Mouse (Mus musculus): ENCODE measurements around the gene Oas1g. TPM values are rescaled to one million over a fixed set of nuclear protein-coding genes. Genes with fewer than 3 reads are reported as not detected.

Gene Oas1g
- 5.4 and 36.4 TPM in 2 replicates for polyA plus RNA-seq (2012; rRNA removed; ENCODE audit: low replicate concordance)

GRCm38 (mm10) chr5:120887413-120887812, at the start of gene Oas1g:
Oas1g (minus strand) TSS chr5:120887613.

GRCm38 (mm10) chr5:120914204-120914603, 26.8 kb upstream of the Oas1g start, which contains the start of gene Oas1d:
Oas1d (plus strand) TSS chr5:120914536.

GRCm38 (mm10) chr5:120906791-120907733, 19.6 kb upstream of the Oas1g start, which contains the start of gene Oas1a:
Oas1a (minus strand) TSS chr5:120907521.

GRCm38 (mm10) chr5:120861121-120861520, 26.3 kb downstream of the Oas1g start, which contains the start of gene Oas1h:
Oas1h (plus strand) TSS chr5:120861421.

GRCm38 (mm10) chr5:120847067-120847466, 40.3 kb downstream of the Oas1g start, which contains the start of gene Oas1f:
Oas1f (plus strand) TSS chr5:120847367.

Other genes starting within 250 kb of the Oas1g start
- 0.96 and 4.4 TPM in 2 replicates for gene Rasal1, start 238.8 kb downstream of the Oas1g start, polyA plus RNA-seq (2012; rRNA removed; ENCODE audit: low replicate concordance)
- 12.1 and 26.2 TPM in 2 replicates for gene Dtx1, start 175.7 kb downstream of the Oas1g start, polyA plus RNA-seq (2012; rRNA removed; ENCODE audit: low replicate concordance)
- gene Oas2, start 137.8 kb downstream of the Oas1g start, polyA plus RNA-seq (2012; rRNA removed; ENCODE audit: low replicate concordance): 2.0 and 5.7 TPM in 2 replicates
- 3.4 and 73.2 TPM in 2 replicates for gene Oas3, start 110.0 kb downstream of the Oas1g start, polyA plus RNA-seq (2012; rRNA removed; ENCODE audit: low replicate concordance)
- 2.2 TPM in 1 of 2 replicates, not detected in the other for gene Oas1e, start 92.1 kb downstream of the Oas1g start, polyA plus RNA-seq (2012; rRNA removed; ENCODE audit: low replicate concordance)
- gene Oas1c, start 75.1 kb downstream of the Oas1g start, polyA plus RNA-seq (2012; rRNA removed; ENCODE audit: low replicate concordance): 1.3 and 3.9 TPM in 2 replicates
- 0.08 TPM in 1 of 2 replicates, not detected in the other for gene Oas1f, start 40.2 kb downstream of the Oas1g start, polyA plus RNA-seq (2012; rRNA removed; ENCODE audit: low replicate concordance)
- not detected in 2 replicates for gene Oas1h, start 26.2 kb downstream of the Oas1g start, polyA plus RNA-seq (2012; rRNA removed; ENCODE audit: low replicate concordance)
- 13.5 and 52.3 TPM in 2 replicates for gene Oas1a, start 19.9 kb upstream of the Oas1g start, polyA plus RNA-seq (2012; rRNA removed; ENCODE audit: low replicate concordance)
- gene Oas1d, start 26.9 kb upstream of the Oas1g start, polyA plus RNA-seq (2012; rRNA removed; ENCODE audit: low replicate concordance): 0.11 and 0.32 TPM in 2 replicates
- 0.15 and 0.37 TPM in 2 replicates for gene Rph3a, start 122.5 kb upstream of the Oas1g start, polyA plus RNA-seq (2012; rRNA removed; ENCODE audit: low replicate concordance)

Measured in duodenum, adult 2 months (tissue).